Mouse (Mus musculus): Measurements from ENCODE around the gene Vopp1.

DNA sequence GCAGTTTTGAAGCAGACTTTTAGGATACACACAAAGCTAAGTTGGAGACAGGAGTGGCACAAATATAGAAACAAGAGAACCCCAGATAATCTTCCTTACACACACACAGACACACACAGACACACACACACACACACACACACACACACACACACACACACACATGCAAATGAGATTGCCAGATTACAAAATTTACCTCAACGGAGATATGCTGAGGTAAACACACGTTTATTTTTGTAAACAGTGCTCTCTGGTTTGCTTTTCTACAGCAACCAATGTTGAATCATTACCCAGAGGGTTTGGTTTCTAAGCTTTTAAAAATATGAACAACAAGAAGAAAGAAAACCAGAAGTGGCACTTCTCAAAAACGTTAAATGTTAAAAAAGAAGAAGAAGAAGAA, 1.5 kb downstream of the Vopp1 start:
- TF ChIP-seq GATA2 (IDR thresholded peaks at IDR 0.05; ENCODE audit: borderline replicate concordance, low read depth, low read length) (no peak), CTCF (IDR thresholded peaks at IDR 0.05; ENCODE audit: low read depth, low read length) (no peak), TAL1 (conservative IDR thresholded peaks at IDR 0.05; ENCODE audit: low read depth, low read length) (no peak), GATA1 (IDR thresholded peaks at IDR 0.05; ENCODE audit: borderline replicate concordance, low read length) (no peak)
